Mouse (Mus musculus): ENCODE measurements around the gene Prpf38b. TPM values are rescaled to one million over a fixed set of nuclear protein-coding genes. Genes with fewer than 3 reads are reported as not detected.

Gene Prpf38b
- polyA plus RNA-seq, 1 experiment from 2014 or later = 23.9 TPM

DNA sequence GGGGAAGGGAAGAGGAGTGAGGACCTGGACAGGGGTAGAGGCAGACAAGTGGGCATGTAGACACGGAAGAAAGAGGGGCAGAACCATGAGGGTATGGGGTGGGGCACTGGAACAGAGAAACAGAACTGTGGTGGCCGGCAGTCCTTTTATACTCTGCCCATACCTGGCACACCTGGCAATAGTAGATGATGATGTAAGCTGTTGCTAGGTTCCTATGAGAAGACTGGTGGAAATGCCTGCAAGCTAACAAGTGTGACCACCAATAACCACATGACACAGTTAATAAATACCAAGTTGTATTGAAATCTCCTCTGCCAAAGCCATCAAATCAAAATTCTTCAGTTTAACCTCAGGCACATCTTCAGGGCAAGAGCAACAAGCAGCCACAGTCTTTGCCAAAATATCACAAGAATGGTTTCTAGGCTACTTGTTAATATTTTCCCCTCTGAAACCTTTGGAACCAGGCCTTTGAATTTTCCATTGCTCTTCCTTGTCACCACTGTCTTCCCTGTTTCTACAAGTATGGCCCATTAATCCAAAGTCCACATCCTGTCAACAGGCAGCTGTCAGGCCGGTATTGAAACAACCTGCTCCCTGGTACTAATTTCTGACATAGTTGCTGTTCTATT is 9.0 kb upstream of the Prpf38b start:
- Histone ChIP-seq H3K9ac (replicated peaks) (no peak overlapping the region), H3K27ac (ENCODE audit: low read depth) (no peak overlapping the region), H3K4me2 (ENCODE audit: low read depth, low read length) (no peak overlapping the region), H3K4me1 (ENCODE audit: insufficient read depth) (no peaks in the 10 kb centered on the region), H3K4me3 (ENCODE audit: low read depth, low read length) (no peak overlapping the region), H3K9me3 (ENCODE audit: low read length) (no peaks in the 10 kb centered on the region), H3K36me3 (replicated peaks; ENCODE audit: insufficient read depth, low read length) (no peaks in the 10 kb centered on the region), H3K27me3 (ENCODE audit: insufficient read depth, low read length) (no peaks in the 10 kb centered on the region)
- no peak for DNase-seq
- WGBS (ENCODE audit: insufficient replicate concordance) = 81% methylated on average over 3 of the region's 3 CpGs
- no peak for TF ChIP-seq EP300 (IDR thresholded peaks at IDR 0.05; ENCODE audit: low read depth)
- no peak for TF ChIP-seq CTCF (IDR thresholded peaks at IDR 0.05; ENCODE audit: low read depth)
- ATAC-seq = no peak

DNA sequence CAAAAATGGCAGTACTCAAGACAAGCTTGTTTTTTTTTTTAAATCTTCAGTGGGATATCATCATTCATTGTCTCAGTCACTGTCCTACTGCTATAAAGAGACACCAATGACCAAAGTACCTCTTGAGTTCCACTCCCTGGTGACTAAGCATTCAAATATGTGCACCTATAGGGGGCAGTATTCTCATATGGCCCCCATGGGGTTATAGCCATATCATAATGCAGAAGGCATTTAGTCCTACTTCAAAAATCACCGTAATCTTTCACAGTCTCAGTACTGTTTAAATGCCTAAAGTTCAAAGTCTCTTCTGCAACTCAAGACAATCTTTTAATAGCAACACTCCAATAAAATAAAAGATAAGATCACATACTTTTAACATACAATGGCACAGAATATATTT is 7.3 kb upstream of the Prpf38b start:
- H3K27me3 ChIP-seq (ENCODE audit: insufficient read depth, low read length) = no peaks in the 10 kb centered on the region
- H3K36me3 ChIP-seq (replicated peaks; ENCODE audit: insufficient read depth, low read length) = no peaks in the 10 kb centered on the region
- no peak overlapping the region for H3K9ac ChIP-seq (replicated peaks)
- TF ChIP-seq CTCF (IDR thresholded peaks at IDR 0.05; ENCODE audit: low read depth) (peak; percentile 20), EP300 (IDR thresholded peaks at IDR 0.05; ENCODE audit: low read depth) (no peak)
- no peak overlapping the region for H3K4me2 ChIP-seq (ENCODE audit: low read depth, low read length)
- H3K27ac ChIP-seq (ENCODE audit: low read depth) = no peak overlapping the region
- no peaks in the 10 kb centered on the region for H3K9me3 ChIP-seq (ENCODE audit: low read length)
- H3K4me1 ChIP-seq (ENCODE audit: insufficient read depth) = no peaks in the 10 kb centered on the region
- ATAC-seq (no peak), DNase-seq (no peak)
- no peak overlapping the region for H3K4me3 ChIP-seq (ENCODE audit: low read depth, low read length)
- 83% methylated on average over 1 of the region's 1 CpGs for WGBS (ENCODE audit: insufficient replicate concordance)

DNA sequence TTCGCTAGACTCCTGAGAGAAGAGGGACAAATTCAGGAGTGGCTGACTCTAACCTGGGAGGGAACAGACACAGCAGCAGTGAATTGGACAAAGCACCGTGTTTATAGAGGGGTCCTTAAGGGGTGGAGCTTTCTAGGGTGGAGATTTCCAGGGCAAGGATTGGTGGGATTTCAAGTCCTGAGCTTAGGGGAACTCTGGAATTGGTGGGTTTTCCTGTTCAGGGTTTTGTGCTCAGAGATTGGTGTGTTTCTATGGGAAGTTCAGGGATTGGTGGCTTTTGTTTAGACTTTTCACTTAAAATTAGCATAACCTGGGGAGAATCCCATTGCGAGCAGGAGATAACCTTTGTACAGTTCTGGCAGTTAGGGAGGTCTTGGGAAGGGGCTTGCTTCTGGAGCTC is 6.5 kb upstream of the Prpf38b start:
- Histone ChIP-seq H3K9ac (replicated peaks) (no peak overlapping the region), H3K27me3 (ENCODE audit: insufficient read depth, low read length) (no peaks in the 10 kb centered on the region), H3K27ac (ENCODE audit: low read depth) (no peak overlapping the region), H3K9me3 (ENCODE audit: low read length) (no peaks in the 10 kb centered on the region), H3K4me2 (ENCODE audit: low read depth, low read length) (no peak overlapping the region), H3K4me1 (ENCODE audit: insufficient read depth) (no peaks in the 10 kb centered on the region), H3K36me3 (replicated peaks; ENCODE audit: insufficient read depth, low read length) (no peaks in the 10 kb centered on the region), H3K4me3 (ENCODE audit: low read depth, low read length) (no peak overlapping the region)
- TF ChIP-seq CTCF (IDR thresholded peaks at IDR 0.05; ENCODE audit: low read depth) (no peak), EP300 (IDR thresholded peaks at IDR 0.05; ENCODE audit: low read depth) (no peak)
- ATAC-seq (no peak), DNase-seq (no peak)
- 67% methylated on average over 3 of the region's 3 CpGs for WGBS (ENCODE audit: insufficient replicate concordance)

DNA sequence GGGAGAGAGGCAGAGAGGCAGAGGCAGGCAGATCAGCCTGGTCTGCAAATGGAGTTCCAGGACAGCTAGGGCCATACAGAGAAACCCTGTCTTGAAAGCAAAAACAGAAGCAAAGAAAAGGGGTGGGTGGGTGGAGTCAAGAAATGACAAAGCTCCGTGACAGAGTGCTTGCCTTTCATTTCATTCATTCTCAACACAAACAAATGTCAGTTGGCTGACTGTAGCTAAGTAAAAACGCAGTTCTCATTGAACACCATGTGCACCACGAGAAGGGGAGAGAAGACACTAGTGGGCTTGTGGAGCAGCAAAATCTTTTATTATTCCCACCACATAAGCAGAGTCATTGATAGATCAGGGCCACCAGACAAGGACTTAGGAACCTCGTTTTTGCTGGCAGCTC is 5.3 kb upstream of the Prpf38b start:
- no peaks in the 10 kb centered on the region for H3K4me1 ChIP-seq (ENCODE audit: insufficient read depth)
- ATAC-seq (no peak), DNase-seq (no peak)
- no peaks in the 10 kb centered on the region for H3K9me3 ChIP-seq (ENCODE audit: low read length)
- no peaks in the 10 kb centered on the region for H3K36me3 ChIP-seq (replicated peaks; ENCODE audit: insufficient read depth, low read length)
- no peak overlapping the region for H3K27ac ChIP-seq (ENCODE audit: low read depth)
- TF ChIP-seq EP300 (IDR thresholded peaks at IDR 0.05; ENCODE audit: low read depth) (no peak), CTCF (IDR thresholded peaks at IDR 0.05; ENCODE audit: low read depth) (no peak)
- no peak overlapping the region for H3K4me3 ChIP-seq (ENCODE audit: low read depth, low read length)
- 43% methylated on average over 4 of the region's 4 CpGs for WGBS (ENCODE audit: insufficient replicate concordance)
- no peaks in the 10 kb centered on the region for H3K27me3 ChIP-seq (ENCODE audit: insufficient read depth, low read length)
- no peak overlapping the region for H3K4me2 ChIP-seq (ENCODE audit: low read depth, low read length)
- H3K9ac ChIP-seq (replicated peaks) = no peak overlapping the region

DNA sequence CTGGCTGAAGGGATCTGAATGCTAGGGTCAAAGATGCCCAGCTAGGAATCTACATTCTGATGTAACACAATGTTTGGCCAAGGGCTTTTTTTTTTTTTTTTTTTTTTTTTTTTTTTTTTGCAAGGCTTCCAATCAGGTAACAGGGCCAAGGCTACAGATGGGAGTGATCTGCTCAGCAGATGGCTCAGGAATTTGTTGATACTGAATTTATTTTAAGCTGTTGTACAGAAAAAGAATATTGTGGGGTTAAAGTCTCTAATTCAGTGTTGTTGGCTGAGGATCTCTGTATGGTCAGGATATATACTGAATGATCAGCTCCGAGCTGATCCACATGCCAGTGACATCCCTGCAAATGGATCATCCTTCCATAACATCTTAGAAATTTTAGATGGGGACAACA is 4.5 kb upstream of the Prpf38b start:
- no peak overlapping the region for H3K4me3 ChIP-seq (ENCODE audit: low read depth, low read length)
- no peak overlapping the region for H3K4me2 ChIP-seq (ENCODE audit: low read depth, low read length)
- H3K9ac ChIP-seq (replicated peaks) = no peak overlapping the region
- 63% methylated on average over 1 of the region's 1 CpGs for WGBS (ENCODE audit: insufficient replicate concordance)
- H3K27me3 ChIP-seq (ENCODE audit: insufficient read depth, low read length) = no peaks in the 10 kb centered on the region
- ATAC-seq (no peak), DNase-seq (no peak)
- H3K4me1 ChIP-seq (ENCODE audit: insufficient read depth) = no peaks in the 10 kb centered on the region
- no peak overlapping the region for H3K27ac ChIP-seq (ENCODE audit: low read depth)
- TF ChIP-seq EP300 (IDR thresholded peaks at IDR 0.05; ENCODE audit: low read depth) (no peak), CTCF (IDR thresholded peaks at IDR 0.05; ENCODE audit: low read depth) (no peak)
- H3K36me3 ChIP-seq (replicated peaks; ENCODE audit: insufficient read depth, low read length) = no peaks in the 10 kb centered on the region
- no peaks in the 10 kb centered on the region for H3K9me3 ChIP-seq (ENCODE audit: low read length)

DNA sequence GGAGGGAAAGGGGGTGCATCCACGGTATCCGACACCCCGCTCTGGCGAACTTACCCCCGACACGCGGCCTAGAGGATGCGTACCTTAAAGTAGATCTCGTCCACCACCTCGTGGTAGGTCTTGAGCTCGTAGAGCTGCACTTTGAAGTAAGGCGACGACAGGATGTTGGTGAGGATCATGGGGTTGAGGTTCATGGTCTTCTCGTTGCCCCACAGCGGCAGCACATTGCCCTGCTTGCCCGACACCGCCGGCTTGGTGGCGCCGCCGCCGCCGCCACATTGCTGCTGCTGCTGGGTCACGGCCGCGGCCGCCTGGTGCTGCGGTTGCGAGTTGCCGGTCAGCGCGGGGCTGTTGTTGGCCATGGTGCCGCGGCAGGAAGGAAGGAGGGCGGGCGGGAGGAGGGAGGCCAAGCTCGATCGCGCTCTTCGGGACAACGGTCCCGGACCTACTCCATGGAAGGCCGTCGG is 413 bp downstream of the Prpf38b start:
- peak overlapping the region; percentile 99 for H3K27ac ChIP-seq (ENCODE audit: low read depth)
- peak overlapping the region; percentile 77 for H3K4me3 ChIP-seq (ENCODE audit: low read depth, low read length)
- DNase-seq (no peak), ATAC-seq (peak; percentile 84)
- peak overlapping the region; percentile 84 for H3K9ac ChIP-seq (replicated peaks)
- peaks cover 8% of the 10 kb centered on the region for H3K4me1 ChIP-seq (ENCODE audit: insufficient read depth)
- no peaks in the 10 kb centered on the region for H3K27me3 ChIP-seq (ENCODE audit: insufficient read depth, low read length)
- WGBS (ENCODE audit: insufficient replicate concordance) = under 1% methylated on average over 34 of the region's 44 CpGs
- TF ChIP-seq CTCF (IDR thresholded peaks at IDR 0.05; ENCODE audit: low read depth) (peak; percentile 68), EP300 (IDR thresholded peaks at IDR 0.05; ENCODE audit: low read depth) (no peak)
- H3K36me3 ChIP-seq (replicated peaks; ENCODE audit: insufficient read depth, low read length) = peaks cover 25% of the 10 kb centered on the region
- H3K4me2 ChIP-seq (ENCODE audit: low read depth, low read length) = peak overlapping the region; percentile 83
- H3K9me3 ChIP-seq (ENCODE audit: low read length) = no peaks in the 10 kb centered on the region
